Mouse (Mus musculus) kidney, adult 11 months (tissue): ENCODE data around the gene Ss18l2.

Source experiments
- DNase-seq: peaks from one replicate; pipeline ENCODE4 v3.0.0; 2022

Gene Ss18l2

GRCm38 (mm10) chr9:121709898-121710583 lies at the start of gene Ss18l2:
Ss18l2 (plus strand) TSS chr9:121710329.
- DNase-seq: peak; percentile 99

- DNase-seq: no peak
These were observed 46.7 kb upstream of the Ss18l2 start for GRCm38 (mm10) chr9:121663467-121663866.

GRCm38 (mm10) chr9:121664104-121664503 lies 46.0 kb upstream of the Ss18l2 start:
- DNase-seq: no peak

- no peak for DNase-seq
These were observed 43.0 kb upstream of the Ss18l2 start for GRCm38 (mm10) chr9:121666957-121667630.

GRCm38 (mm10) chr9:121667822-121668221 lies 42.3 kb upstream of the Ss18l2 start:
- DNase-seq: no peak

GRCm38 (mm10) chr9:121669348-121669791 lies 40.8 kb upstream of the Ss18l2 start:
- DNase-seq: peak; percentile 18

GRCm38 (mm10) chr9:121671300-121671699 lies 38.8 kb upstream of the Ss18l2 start:
- peak; percentile 31 for DNase-seq

GRCm38 (mm10) chr9:121672311-121672710 lies 37.8 kb upstream of the Ss18l2 start:
- peak; percentile 14 for DNase-seq

GRCm38 (mm10) chr9:121673716-121674115 lies 36.4 kb upstream of the Ss18l2 start:
- DNase-seq: no peak

- peak; percentile 24 for DNase-seq
These were observed 35.1 kb upstream of the Ss18l2 start for GRCm38 (mm10) chr9:121675011-121675410.

- no peak for DNase-seq
These were observed 34.6 kb upstream of the Ss18l2 start for GRCm38 (mm10) chr9:121675556-121675955.

GRCm38 (mm10) chr9:121677069-121677468 lies 33.1 kb upstream of the Ss18l2 start:
- no peak for DNase-seq

- no peak for DNase-seq
These were observed 32.7 kb upstream of the Ss18l2 start for GRCm38 (mm10) chr9:121677476-121677875.

GRCm38 (mm10) chr9:121679549-121679948 lies 30.6 kb upstream of the Ss18l2 start:
- no peak for DNase-seq

GRCm38 (mm10) chr9:121681191-121681590 lies 28.9 kb upstream of the Ss18l2 start:
- no peak for DNase-seq

- DNase-seq: no peak
These were observed 28.0 kb upstream of the Ss18l2 start for GRCm38 (mm10) chr9:121682037-121682680.

- no peak for DNase-seq
These were observed 25.4 kb upstream of the Ss18l2 start for GRCm38 (mm10) chr9:121684702-121685101.

GRCm38 (mm10) chr9:121690200-121690651 lies 19.9 kb upstream of the Ss18l2 start:
- no peak for DNase-seq

- no peak for DNase-seq
These were observed 19.4 kb upstream of the Ss18l2 start for GRCm38 (mm10) chr9:121690734-121691133.

GRCm38 (mm10) chr9:121694736-121695135 lies 15.4 kb upstream of the Ss18l2 start:
- no peak for DNase-seq

- DNase-seq: no peak
These were observed 13.5 kb upstream of the Ss18l2 start for GRCm38 (mm10) chr9:121696626-121697025.

- DNase-seq: peak; percentile 54
These were observed 12.7 kb upstream of the Ss18l2 start for GRCm38 (mm10) chr9:121697150-121698049.

- DNase-seq: no peak
These were observed 5.9 kb upstream of the Ss18l2 start for GRCm38 (mm10) chr9:121704261-121704645.
